Mouse (Mus musculus) heart, embryonic 13.5 days (tissue): Measurements from ENCODE around the gene B3gat1. TPM values are rescaled to one million over a fixed set of nuclear protein-coding genes. Genes with fewer than 3 reads are reported as not detected.

ENCODE experiments used
- ATAC-seq: fragments of 200-750 bp; cut with Nextera tagmentation; 2 replicates; pipeline ENCODE4 v1.8.0; 2017; ENCODE audit warnings: moderate TSS enrichment; ENCODE audit not compliant: insufficient number of reproducible peaks, low FRiP score, low TSS enrichment; ENCODE audit errors: extremely low read depth
- H3K27ac ChIP-seq: fragments of 300-500 bp; sonication (generic); replicated peaks from 2 replicates; pipeline ENCODE4 v1.5.1; 2015; ENCODE audit warnings: moderate library complexity, mild to moderate bottlenecking, inconsistent platforms
- H3K27me3 ChIP-seq: fragments of 300-500 bp; sonication (generic); replicated peaks from 2 replicates; pipeline ENCODE4 v1.6.1; 2015; ENCODE audit warnings: mild to moderate bottlenecking, inconsistent platforms
- H3K36me3 ChIP-seq: fragments of 300-500 bp; sonication (generic); 2 replicates; pipeline ENCODE4 v1.6.1; 2015; ENCODE audit warnings: mild to moderate bottlenecking, inconsistent platforms
- H3K4me1 ChIP-seq: fragments of 300-500 bp; sonication (generic); 2 replicates; pipeline ENCODE4 v1.6.1; 2015; ENCODE audit warnings: inconsistent platforms
- H3K4me2 ChIP-seq: fragments of 300-500 bp; sonication (generic); 2 replicates; pipeline ENCODE4 v1.6.1; 2015; ENCODE audit warnings: inconsistent platforms, mild to moderate bottlenecking, moderate library complexity
- H3K4me3 ChIP-seq: fragments of 300-500 bp; sonication (generic); 2 replicates; pipeline ENCODE4 v1.5.1; 2015; ENCODE audit warnings: moderate library complexity, mild to moderate bottlenecking, inconsistent platforms
- H3K9ac ChIP-seq: fragments of 300-500 bp; sonication (generic); 2 replicates; pipeline ENCODE4 v1.6.1; 2015; ENCODE audit warnings: inconsistent platforms, mild to moderate bottlenecking, moderate library complexity
- H3K9me3 ChIP-seq: fragments of 300-500 bp; sonication (generic); 2 replicates; pipeline ENCODE4 v1.6.1; 2016; ENCODE audit warnings: inconsistent platforms
- WGBS: fragments of 180-500 bp; shearing (Covaris S2); methylation state at CpG from one replicate; pipeline ENCODE4 v1.1.7; 2015; ENCODE audit warnings: mixed read lengths; 5-methylcytosine and 5-hydroxymethylcytosine counted together
- polyA plus RNA-seq: library from polyadenylated mRNA; unstranded; fragments of >200 nt; fragmentation: Nextera tagmentation; extraction: Ambion mirVana; gene quantifications from 2 replicates; pipeline ENCODE4 v1.2.1, GENCODE M21; 2015

Gene B3gat1
- 0.08 and 0.11 TPM in 2 replicates for polyA plus RNA-seq

DNA sequence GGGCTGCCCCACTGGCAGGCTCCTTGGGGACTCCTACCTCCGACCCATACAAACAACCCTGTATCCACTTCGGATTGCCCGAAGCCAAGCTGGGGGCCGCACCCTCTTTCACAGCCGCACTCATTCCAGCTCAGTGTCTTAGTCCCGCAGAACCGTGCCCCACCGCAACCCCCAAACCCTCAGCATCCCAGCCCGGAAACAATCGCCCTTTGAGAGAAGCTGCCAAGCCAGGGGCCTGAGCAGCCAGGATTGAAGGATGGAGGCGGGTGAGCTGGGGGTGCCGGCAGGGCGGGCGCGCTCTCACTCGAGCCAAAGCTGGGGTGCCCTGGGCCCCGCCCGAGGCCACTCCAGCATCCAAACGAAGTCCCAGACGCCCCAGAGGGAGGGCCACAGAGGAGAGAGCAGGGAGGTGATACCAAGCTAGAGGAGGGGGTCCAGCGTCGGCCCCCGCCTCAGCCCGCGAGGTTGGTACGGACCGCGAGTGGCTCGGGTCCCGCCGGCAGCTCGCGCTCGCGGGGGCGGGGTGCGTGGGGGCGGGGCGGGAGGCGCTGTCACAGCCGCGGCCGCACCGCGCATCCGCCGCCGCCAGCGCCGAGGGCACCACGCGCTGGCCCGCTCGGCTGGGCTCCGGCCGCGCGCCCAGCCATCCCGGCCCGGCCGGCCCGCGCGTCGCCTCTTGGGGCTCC, at the start of gene B3gat1:
Gene B3gat1, plus strand, starts transcription at position 523 of the 686 bp plus-strand sequence.
- H3K4me2 ChIP-seq = peak within 1 kb of the TSS; percentile 88
- H3K4me3 ChIP-seq = peak within 1 kb of the TSS; percentile 56
- peaks cover 9% of the 10 kb centered on the region for H3K4me1 ChIP-seq
- WGBS = 3% methylated on average over 44 of the region's 65 CpGs
- H3K27me3 ChIP-seq = peaks cover 68% of the 10 kb centered on the region
- no peak within 1 kb of the TSS for H3K27ac ChIP-seq
- H3K36me3 ChIP-seq = no peaks in the 10 kb centered on the region
- no peaks in the 10 kb centered on the region for H3K9me3 ChIP-seq
- no peak for ATAC-seq
- peak within 1 kb of the TSS; percentile 73 for H3K9ac ChIP-seq

DNA sequence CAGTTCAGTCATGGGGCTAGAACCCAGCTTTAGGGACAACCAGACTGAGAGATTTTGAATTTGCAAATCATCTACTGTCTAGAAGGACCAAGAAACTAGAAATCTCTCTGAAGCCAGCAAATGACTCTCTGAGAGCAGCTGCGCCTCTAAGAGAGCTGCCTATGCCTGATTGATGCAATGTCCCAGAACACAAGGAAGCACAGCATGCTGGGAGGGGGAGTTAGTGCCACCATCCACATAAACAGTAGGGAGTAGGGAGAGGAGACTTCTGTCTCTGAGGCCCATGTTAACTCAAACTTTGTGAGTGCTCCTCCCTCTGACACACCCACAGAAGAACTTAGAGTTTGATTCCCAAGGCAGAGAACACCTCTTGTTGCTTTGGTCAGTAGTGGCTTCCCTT, 44.4 kb upstream of the B3gat1 start:
- Histone ChIP-seq H3K4me3 (no peak overlapping the region), H3K9me3 (no peaks in the 10 kb centered on the region), H3K36me3 (no peaks in the 10 kb centered on the region), H3K4me1 (no peaks in the 10 kb centered on the region), H3K4me2 (no peak overlapping the region), H3K27ac (no peak overlapping the region), H3K9ac (no peak overlapping the region), H3K27me3 (no peaks in the 10 kb centered on the region)
- 57% methylated on average over 1 of the region's 1 CpGs for WGBS
- no peak for ATAC-seq

DNA sequence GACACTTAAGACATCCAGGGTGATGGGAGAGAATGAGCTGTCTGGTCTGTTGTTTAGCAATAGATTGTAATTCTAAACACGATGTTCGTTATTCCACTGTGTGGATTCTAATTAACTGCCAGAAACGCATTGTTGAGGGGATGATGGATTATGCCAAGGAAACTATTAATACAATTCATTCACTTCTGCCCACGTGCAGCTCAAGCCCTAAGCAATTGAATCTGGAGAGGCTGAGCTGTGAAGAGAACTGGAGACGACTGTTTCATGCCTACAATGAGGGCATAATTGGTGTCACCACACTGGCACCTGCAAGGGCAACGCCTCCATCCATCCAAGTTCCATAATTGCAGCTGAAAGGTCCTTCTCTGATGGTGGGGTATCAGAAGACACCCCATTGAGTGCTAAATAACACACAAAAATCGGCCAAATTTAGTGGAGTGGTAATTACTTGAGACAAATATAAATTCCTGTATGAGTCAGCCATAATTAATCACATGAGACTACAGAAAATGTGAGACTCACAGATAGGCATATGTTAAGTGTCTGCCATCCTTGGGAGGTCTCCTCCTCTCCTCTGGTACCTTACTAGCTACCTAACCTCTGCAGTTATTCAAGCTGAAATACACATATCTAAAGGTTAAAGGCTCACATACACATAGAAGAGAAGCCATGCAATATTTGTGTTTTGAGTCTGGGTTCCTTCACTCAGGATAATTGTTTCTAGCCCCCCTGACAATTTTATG, 43.4 kb upstream of the B3gat1 start:
- ATAC-seq = no peak
- Histone ChIP-seq H3K4me1 (no peaks in the 10 kb centered on the region), H3K27ac (no peak overlapping the region), H3K4me3 (no peak overlapping the region), H3K9me3 (no peaks in the 10 kb centered on the region), H3K27me3 (no peaks in the 10 kb centered on the region), H3K36me3 (no peaks in the 10 kb centered on the region), H3K9ac (no peak overlapping the region), H3K4me2 (no peak overlapping the region)
- 56% methylated on average over 7 of the region's 7 CpGs for WGBS

DNA sequence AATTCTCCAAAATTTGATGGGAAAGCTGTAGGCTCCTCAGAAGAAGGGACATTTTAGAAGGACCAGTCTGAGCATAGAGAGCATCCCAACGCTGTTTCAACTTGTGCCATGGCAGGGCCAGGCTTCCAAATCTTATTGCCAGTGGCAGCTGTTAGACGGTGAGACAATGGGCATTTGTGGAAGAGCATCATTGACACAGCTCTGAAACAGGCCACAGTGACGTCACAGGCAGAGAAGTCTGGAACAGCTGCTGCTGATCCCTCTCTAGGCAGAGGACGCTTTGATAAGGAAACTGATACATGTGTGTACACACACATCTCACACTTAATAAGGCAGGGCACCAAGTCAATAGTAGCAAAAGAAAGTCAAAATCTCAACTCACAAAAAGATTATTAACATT, 40.9 kb upstream of the B3gat1 start:
- WGBS = 70% methylated on average over 4 of the region's 4 CpGs
- H3K9ac ChIP-seq = no peak overlapping the region
- H3K9me3 ChIP-seq = no peaks in the 10 kb centered on the region
- H3K4me3 ChIP-seq = no peak overlapping the region
- H3K27me3 ChIP-seq = no peaks in the 10 kb centered on the region
- no peak overlapping the region for H3K27ac ChIP-seq
- no peaks in the 10 kb centered on the region for H3K4me1 ChIP-seq
- no peak overlapping the region for H3K4me2 ChIP-seq
- H3K36me3 ChIP-seq = no peaks in the 10 kb centered on the region
- no peak for ATAC-seq

DNA sequence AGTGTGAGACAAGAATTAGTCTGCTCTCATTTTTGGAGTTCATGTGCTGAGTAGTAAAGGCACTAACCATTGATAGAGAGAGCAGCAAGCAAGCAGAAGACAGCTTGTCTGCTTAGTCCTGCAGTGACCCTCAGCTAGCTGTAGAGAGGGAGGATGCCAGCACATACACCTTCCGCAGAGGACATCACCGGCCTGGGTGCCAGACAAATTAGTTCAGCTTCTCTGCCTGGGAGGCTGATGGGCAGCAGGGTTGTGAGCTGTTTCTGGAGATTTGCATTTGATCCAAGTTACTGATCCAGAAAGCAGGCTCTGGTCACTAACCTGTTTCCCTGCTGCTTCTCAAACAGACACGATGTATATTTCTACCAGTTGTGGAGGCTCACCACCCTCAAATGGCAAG, 38.9 kb upstream of the B3gat1 start:
- no peaks in the 10 kb centered on the region for H3K27me3 ChIP-seq
- no peak overlapping the region for H3K27ac ChIP-seq
- H3K4me3 ChIP-seq = no peak overlapping the region
- no peak for ATAC-seq
- no peak overlapping the region for H3K4me2 ChIP-seq
- no peaks in the 10 kb centered on the region for H3K9me3 ChIP-seq
- WGBS = 78% methylated on average over 3 of the region's 3 CpGs
- H3K4me1 ChIP-seq = no peaks in the 10 kb centered on the region
- H3K9ac ChIP-seq = no peak overlapping the region
- no peaks in the 10 kb centered on the region for H3K36me3 ChIP-seq

DNA sequence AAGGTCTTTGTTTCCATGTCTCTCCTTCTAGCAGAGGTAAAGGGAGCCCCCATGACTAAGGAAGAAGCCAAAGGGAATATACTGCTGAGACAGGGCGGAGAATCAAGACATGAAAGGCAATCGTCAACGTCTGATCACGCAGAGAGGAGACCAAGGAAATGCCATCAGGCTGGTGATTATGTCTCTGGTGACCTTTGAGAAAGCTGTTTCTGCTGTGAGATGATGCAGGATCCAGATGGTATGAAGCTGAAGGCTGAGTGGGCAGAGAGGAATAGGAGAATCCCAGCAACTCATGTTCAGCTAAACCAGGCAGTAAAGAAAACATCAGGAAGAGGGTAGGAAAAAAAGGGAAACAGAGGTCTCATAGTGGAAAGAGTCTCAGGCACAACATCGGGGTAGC, 38.4 kb upstream of the B3gat1 start:
- Histone ChIP-seq H3K4me3 (no peak overlapping the region), H3K36me3 (no peaks in the 10 kb centered on the region), H3K9me3 (no peaks in the 10 kb centered on the region), H3K9ac (no peak overlapping the region), H3K27me3 (no peaks in the 10 kb centered on the region), H3K27ac (no peak overlapping the region), H3K4me1 (no peaks in the 10 kb centered on the region), H3K4me2 (no peak overlapping the region)
- WGBS = 78% methylated on average over 5 of the region's 5 CpGs
- ATAC-seq = no peak

DNA sequence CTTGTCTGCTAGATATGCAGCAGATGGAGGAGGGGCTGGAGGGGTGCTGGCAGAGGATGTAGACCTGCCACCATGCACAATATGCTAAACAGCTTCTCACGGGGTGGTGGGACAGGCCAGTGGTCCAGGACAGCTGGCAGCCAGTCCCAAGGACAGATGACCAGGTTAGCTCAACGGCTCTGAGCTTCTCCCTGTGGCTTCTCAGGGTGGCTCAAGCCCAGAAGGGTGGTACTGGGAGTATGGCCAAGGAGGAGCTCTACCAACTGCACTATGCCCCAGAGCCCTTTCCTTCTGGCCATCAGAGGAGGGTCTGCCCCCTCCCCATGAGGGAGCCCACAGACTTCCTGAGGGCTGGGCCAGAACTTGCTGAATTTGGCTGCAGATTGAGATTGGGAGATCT, 35.2 kb upstream of the B3gat1 start:
- Histone ChIP-seq H3K27ac (no peak overlapping the region), H3K4me3 (no peak overlapping the region), H3K4me1 (no peaks in the 10 kb centered on the region), H3K9me3 (no peaks in the 10 kb centered on the region), H3K27me3 (no peaks in the 10 kb centered on the region), H3K36me3 (no peaks in the 10 kb centered on the region), H3K9ac (no peak overlapping the region), H3K4me2 (no peak overlapping the region)
- ATAC-seq = no peak
- 58% methylated on average over 2 of the region's 2 CpGs for WGBS

DNA sequence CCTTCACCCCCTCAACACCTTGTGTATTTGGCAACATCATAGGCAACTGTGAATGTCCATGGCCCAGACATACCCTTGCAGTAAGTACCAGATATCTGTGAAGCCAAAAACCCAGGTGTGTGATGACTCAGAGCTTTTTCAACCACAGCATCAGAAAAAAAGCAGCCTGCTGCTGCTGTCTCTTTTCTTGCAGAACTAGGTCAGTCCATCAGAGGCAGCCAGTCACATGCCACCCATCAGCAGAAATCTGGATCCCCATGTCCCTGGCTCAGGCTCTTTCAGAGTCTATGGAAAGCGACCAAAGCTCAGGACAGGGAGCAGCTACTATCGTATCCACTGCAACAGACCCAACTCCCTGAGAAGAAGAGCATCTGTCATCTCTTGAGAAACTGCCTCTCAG, 33.2 kb upstream of the B3gat1 start:
- H3K4me3 ChIP-seq = no peak overlapping the region
- no peaks in the 10 kb centered on the region for H3K36me3 ChIP-seq
- 68% methylated on average over 2 of the region's 2 CpGs for WGBS
- H3K27me3 ChIP-seq = no peaks in the 10 kb centered on the region
- no peaks in the 10 kb centered on the region for H3K4me1 ChIP-seq
- ATAC-seq = no peak
- H3K9me3 ChIP-seq = no peaks in the 10 kb centered on the region
- H3K4me2 ChIP-seq = no peak overlapping the region
- no peak overlapping the region for H3K27ac ChIP-seq
- H3K9ac ChIP-seq = no peak overlapping the region

DNA sequence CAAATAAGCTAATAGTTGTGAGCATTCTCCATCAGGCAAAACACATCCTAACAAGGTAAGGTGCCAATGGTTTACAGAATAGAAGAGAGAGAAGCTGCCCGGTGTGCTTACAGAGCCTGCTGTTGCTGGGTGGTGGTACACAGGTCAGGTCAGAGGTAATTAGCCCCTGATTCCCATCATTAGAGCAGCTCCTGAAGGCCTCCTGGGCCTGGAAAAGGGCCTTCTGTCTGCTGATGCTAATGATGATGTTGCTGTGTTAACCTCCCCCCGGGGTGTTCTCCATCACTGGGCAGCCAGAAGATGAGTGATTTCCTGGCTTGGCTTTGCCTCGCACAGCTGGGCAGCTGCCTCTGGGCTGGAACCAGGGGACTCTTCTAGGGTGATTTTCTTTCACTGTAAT, 15.1 kb upstream of the B3gat1 start:
- Histone ChIP-seq H3K27me3 (no peaks in the 10 kb centered on the region), H3K4me3 (no peak overlapping the region), H3K4me1 (no peaks in the 10 kb centered on the region), H3K4me2 (no peak overlapping the region), H3K9ac (no peak overlapping the region), H3K27ac (no peak overlapping the region), H3K36me3 (no peaks in the 10 kb centered on the region), H3K9me3 (no peaks in the 10 kb centered on the region)
- no peak for ATAC-seq
- WGBS = 59% methylated on average over 3 of the region's 3 CpGs

DNA sequence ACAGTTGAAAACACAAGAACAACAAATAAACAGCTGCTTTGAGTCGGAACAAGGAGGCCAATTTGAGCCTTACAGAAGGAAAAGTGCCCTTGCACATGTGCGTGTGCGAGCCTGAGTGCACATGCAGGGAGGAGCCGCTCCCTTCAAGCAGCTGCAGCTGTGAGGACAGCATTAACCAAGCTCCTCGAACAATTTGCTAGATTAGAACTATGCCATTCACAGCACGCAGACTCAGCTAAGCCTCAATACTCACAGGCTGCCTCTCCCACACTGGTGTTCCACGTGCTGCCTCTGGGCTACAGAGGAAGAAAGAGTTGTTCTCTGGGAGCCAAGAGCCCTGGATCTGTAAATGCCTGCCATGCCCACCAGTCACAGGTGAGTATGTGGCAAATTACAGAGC, 11.8 kb upstream of the B3gat1 start:
- ATAC-seq = no peak
- Histone ChIP-seq H3K36me3 (no peaks in the 10 kb centered on the region), H3K9ac (no peak overlapping the region), H3K4me1 (no peaks in the 10 kb centered on the region), H3K27me3 (no peaks in the 10 kb centered on the region), H3K4me3 (no peak overlapping the region), H3K9me3 (no peaks in the 10 kb centered on the region), H3K27ac (no peak overlapping the region), H3K4me2 (no peak overlapping the region)
- WGBS = 68% methylated on average over 7 of the region's 7 CpGs

DNA sequence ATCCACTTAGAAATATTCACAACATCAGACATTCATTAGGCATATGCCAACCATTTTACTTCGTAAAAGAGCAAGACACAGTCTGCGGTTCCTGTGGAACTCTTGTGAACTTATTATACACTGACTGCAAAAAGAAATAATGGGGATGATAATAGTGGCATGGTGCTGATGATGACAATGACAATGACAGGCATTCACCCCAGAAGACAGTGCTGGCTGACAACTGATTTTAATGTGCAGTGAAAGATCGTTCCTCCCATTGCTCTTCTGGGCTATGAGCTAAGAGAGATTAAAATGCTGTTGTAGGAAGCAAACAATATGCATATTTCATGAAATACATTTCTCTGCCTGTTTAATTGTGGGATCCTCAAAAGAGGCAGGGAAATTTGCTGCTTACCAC, 7.8 kb upstream of the B3gat1 start:
- H3K4me2 ChIP-seq = no peak overlapping the region
- H3K36me3 ChIP-seq = no peaks in the 10 kb centered on the region
- no peak for ATAC-seq
- H3K27ac ChIP-seq = no peak overlapping the region
- WGBS = 75% methylated on average over 3 of the region's 3 CpGs
- H3K27me3 ChIP-seq = peaks cover 3% of the 10 kb centered on the region; the same call in 1 of the 2 replicates
- no peaks in the 10 kb centered on the region for H3K4me1 ChIP-seq
- H3K9me3 ChIP-seq = no peaks in the 10 kb centered on the region
- H3K9ac ChIP-seq = no peak overlapping the region
- H3K4me3 ChIP-seq = no peak overlapping the region

DNA sequence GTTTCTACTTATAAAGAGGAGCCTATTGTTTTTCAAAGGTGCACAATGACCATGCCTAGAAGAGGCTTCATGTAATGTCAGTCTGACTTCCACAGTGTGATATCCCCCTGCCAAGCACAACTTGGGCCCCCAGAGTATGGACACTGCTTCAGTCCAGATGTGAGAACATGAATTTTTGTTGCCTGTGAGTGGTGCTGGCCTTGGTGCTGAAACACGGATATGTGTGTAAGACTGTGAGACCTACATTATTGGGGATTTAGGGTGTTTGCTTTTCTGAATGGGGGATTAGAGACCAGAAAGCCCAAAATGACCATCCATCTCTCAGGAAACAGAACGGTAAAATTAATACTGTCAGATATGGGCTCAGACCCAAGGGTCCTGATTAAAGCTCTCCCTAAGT, 6.1 kb upstream of the B3gat1 start:
- no peak for ATAC-seq
- Histone ChIP-seq H3K4me2 (no peak overlapping the region), H3K4me1 (no peaks in the 10 kb centered on the region), H3K9me3 (no peaks in the 10 kb centered on the region), H3K27ac (no peak overlapping the region), H3K27me3 (peaks cover 20% of the 10 kb centered on the region), H3K4me3 (no peak overlapping the region), H3K9ac (no peak overlapping the region), H3K36me3 (no peaks in the 10 kb centered on the region)
- WGBS = 54% methylated on average over 2 of the region's 2 CpGs
